Mouse (Mus musculus): ENCODE measurements around the gene Olfr691.

DNA sequence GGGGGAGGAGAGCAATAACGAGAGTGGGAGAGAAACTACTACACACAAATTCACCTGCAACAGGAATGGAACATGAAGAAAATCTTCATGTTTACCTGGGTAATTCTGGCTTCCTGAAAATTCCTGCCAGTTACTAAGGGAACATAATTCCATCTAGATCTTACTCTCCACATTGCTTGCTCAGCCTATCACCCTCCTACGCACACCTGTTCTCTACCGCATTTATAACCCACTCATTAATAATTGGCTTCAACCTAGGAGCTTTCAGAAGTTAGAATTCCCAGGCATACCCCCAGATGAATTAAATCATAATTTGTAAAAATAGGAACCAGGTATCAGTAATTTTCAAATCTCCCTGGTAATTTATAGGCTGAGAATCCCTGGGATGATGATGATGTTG lies 31.9 kb upstream of the Olfr691 start:
- TF ChIP-seq POLR2A (IDR thresholded peaks at IDR 0.05; ENCODE audit: control insufficient read depth, low read depth, low read length) = no peak
- no peak for TF ChIP-seq CTCF (IDR thresholded peaks at IDR 0.05; ENCODE audit: control insufficient read depth, insufficient read depth, insufficient replicate concordance, low read depth, low read length)
